Mouse (Mus musculus) thymus, postnatal 0 days (tissue): ENCODE measurements around the gene Panx1. TPM values are rescaled to one million over a fixed set of nuclear protein-coding genes. Genes with fewer than 3 reads are reported as not detected.

Experiments used
- DNase-seq: peaks from one replicate; pipeline ENCODE4 v3.0.0-alpha.2; 2015; ENCODE audit warnings: low spot score
- polyA plus RNA-seq: library from polyadenylated mRNA; unstranded; fragments of >200 nt; fragmentation: Nextera tagmentation; extraction: Ambion mirVana; gene quantifications from 2 replicates; pipeline ENCODE4 v1.2.1, GENCODE M21; 2015

Panx1 gene
- polyA plus RNA-seq, 1 experiment from 2014 or later, result 78.1 TPM

GRCm38 (mm10) chr9:14974251-14975232 is 70.7 kb downstream of the Panx1 start:
- no peak for DNase-seq

GRCm38 (mm10) chr9:14973762-14974161 is 71.5 kb downstream of the Panx1 start:
- no peak for DNase-seq

DNA sequence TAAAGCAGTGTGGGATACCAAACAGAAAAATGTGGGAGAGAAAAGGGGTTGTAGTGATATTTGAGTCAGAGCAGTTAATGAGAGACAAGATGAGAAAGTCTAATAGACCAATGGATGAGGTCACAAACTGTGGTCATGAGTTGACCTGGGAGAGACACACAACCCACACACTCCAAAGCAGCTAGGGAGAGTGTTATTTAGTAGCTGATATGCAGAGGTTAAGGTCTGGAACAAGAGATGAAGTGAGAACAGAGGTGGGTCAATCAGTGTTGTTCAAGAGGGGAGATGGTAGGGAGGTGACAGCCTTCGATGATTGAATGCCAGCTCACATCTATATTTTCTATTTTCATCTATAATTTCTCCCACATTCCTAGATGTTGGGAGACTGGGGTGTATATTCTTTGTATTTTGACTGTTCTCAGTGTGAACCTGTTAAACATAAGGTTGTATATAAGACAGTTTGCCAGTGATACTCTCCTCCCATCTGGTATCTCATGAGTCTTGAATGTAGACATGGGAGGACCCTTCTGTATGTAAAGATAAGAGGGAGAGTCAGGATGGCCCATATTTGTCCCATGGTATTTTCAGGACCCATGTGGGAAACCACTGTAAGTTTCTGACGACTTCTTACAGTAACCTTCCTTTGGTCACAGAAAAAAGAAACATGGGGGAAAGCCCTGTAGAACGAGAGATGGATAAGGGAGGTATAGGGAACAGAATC is 74.3 kb downstream of the Panx1 start:
- DNase-seq, result no peak

- DNase-seq, result no peak
These were observed 75.1 kb downstream of the Panx1 start for GRCm38 (mm10) chr9:14970211-14970610.

- no peak for DNase-seq
These were observed 77.7 kb downstream of the Panx1 start for GRCm38 (mm10) chr9:14967598-14967997.

DNA sequence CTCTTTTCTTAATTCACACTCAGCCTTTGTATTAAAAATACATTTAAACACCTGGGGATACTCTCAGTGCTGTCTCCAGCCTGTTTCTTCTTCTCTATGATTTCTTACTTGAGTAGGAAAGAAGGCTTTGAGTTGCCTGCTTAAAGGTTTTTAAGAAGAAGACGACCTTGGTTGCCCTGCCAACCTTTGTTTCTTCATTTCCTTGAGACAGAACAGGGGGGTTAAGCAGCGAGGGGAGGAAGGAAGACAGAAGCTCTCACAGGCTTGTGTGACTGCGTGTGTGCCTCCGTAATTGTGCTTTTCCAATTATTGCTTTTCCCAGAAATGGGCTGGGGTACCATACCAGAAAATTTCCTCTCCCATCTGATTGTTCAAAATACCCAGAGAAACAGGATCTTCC is 78.5 kb downstream of the Panx1 start:
- DNase-seq, result peak; percentile 66

- DNase-seq, result no peak
These were observed 79.9 kb downstream of the Panx1 start for GRCm38 (mm10) chr9:14965368-14965767.

GRCm38 (mm10) chr9:14962769-14963168 is 82.5 kb downstream of the Panx1 start:
- no peak for DNase-seq

GRCm38 (mm10) chr9:14954659-14955058 is 90.6 kb downstream of the Panx1 start:
- no peak for DNase-seq

Other genes with a start within 250 kb of the Panx1 start
- 7.4 and 9.4 TPM in 2 replicates for gene Gpr83, start 185.3 kb downstream of the Panx1 start, polyA plus RNA-seq
- 14.7 and 21.0 TPM in 2 replicates for gene Izumo1r, start 141.5 kb downstream of the Panx1 start, polyA plus RNA-seq
- gene Hephl1, start 66.6 kb upstream of the Panx1 start, polyA plus RNA-seq, result 0.03 TPM in 1 of 2 replicates, not detected in the other
- gene Vstm5, start 193.6 kb upstream of the Panx1 start, polyA plus RNA-seq, result 0.60 and 0.65 TPM in 2 replicates
- gene Med17, start 234.5 kb upstream of the Panx1 start, polyA plus RNA-seq, result 41.2 and 41.4 TPM in 2 replicates